Mouse (Mus musculus) lung, adult 2 months (tissue): ENCODE measurements at regions not wholly inside any gene's neighbourhood (a gene's known extent, or its start where the extent isn't known, plus 50 kb on each side); places are given as distances from the start of the nearest gene placed in this dataset.

Experiments used
- DNase-seq: peaks from one replicate; pipeline ENCODE4 v3.0.0; 2022
- H3K4me1 ChIP-seq: fragments of 200-500 bp; 2 replicates; pipeline ENCODE4 v1.6.1; 2011; ENCODE audit warnings: low read length; ENCODE audit not compliant: control insufficient read depth, insufficient read depth
- H3K4me3 ChIP-seq: fragments of 200-500 bp; replicated peaks from 2 replicates; pipeline ENCODE3; 2011; ENCODE audit warnings: low read depth, mild to moderate bottlenecking, control low read depth, low read length; ENCODE audit errors: extremely low read depth
- CTCF ChIP-seq: fragments of 200-500 bp; IDR thresholded peaks from 2 replicates; pipeline ENCODE4 v1.5.1; 2011; ENCODE audit warnings: mild to moderate bottlenecking, low read length, control low read depth; ENCODE audit not compliant: insufficient read depth
- POLR2A ChIP-seq: fragments of 200-500 bp; IDR thresholded peaks from 2 replicates; pipeline ENCODE4 v1.6.1; 2011; ENCODE audit warnings: low read depth, mild to moderate bottlenecking, control low read depth, low read length, borderline replicate concordance; ENCODE audit errors: extremely low read depth
- WGBS: fragments of 180-500 bp; shearing (Covaris S2); methylation state at CpG from one replicate; pipeline ENCODE4 v1.1.7; 2018; 5-methylcytosine and 5-hydroxymethylcytosine counted together

GRCm38 (mm10) chr19:56095873-56096272 is 191.1 kb upstream of the Habp2 start:
- TF ChIP-seq CTCF (no peak), POLR2A (no peak)
- Histone ChIP-seq H3K4me3 (no peak overlapping the region), H3K4me1 (no peaks in the 10 kb centered on the region)
- WGBS, result 40% methylated on average over 6 of the region's 6 CpGs
- DNase-seq, result no peak

GRCm38 (mm10) chr19:56099725-56100124 is 187.2 kb upstream of the Habp2 start:
- H3K4me3 ChIP-seq, result no peak overlapping the region
- whole genome bisulfite sequencing, result 79% methylated on average over 9 of the region's 9 CpGs
- no peaks in the 10 kb centered on the region for H3K4me1 ChIP-seq
- TF ChIP-seq CTCF, result no peak
- TF ChIP-seq POLR2A, result no peak
- DNase-seq, result no peak

GRCm38 (mm10) chr19:56100131-56100872 is 186.6 kb upstream of the Habp2 start:
- no peaks in the 10 kb centered on the region for H3K4me1 ChIP-seq
- no peak overlapping the region for H3K4me3 ChIP-seq
- DNase-seq, result no peak
- 80% methylated on average over 4 of the region's 4 CpGs for WGBS
- TF ChIP-seq CTCF (no peak), POLR2A (no peak)

GRCm38 (mm10) chr19:56102454-56103080 is 184.4 kb upstream of the Habp2 start:
- TF ChIP-seq POLR2A (no peak), CTCF (no peak)
- WGBS, result 54% methylated on average over 7 of the region's 7 CpGs
- no peak for DNase-seq

GRCm38 (mm10) chr19:56105073-56105451 is 181.9 kb upstream of the Habp2 start:
- no peak overlapping the region for H3K4me3 ChIP-seq
- no peak for TF ChIP-seq POLR2A
- TF ChIP-seq CTCF, result no peak
- H3K4me1 ChIP-seq, result no peaks in the 10 kb centered on the region
- WGBS, result 78% methylated on average over 4 of the region's 4 CpGs
- DNase-seq, result no peak

More at GRCm38 (mm10) chr19:56102454-56103080, 184.4 kb upstream of the Habp2 start:
- Histone ChIP-seq H3K4me1 (no peaks in the 10 kb centered on the region), H3K4me3 (no peak overlapping the region)

GRCm38 (mm10) chr19:56105452-56106091 is 181.4 kb upstream of the Habp2 start:
- H3K4me3 ChIP-seq, result no peak overlapping the region
- 77% methylated on average over 23 of the region's 23 CpGs for WGBS
- DNase-seq, result no peak
- TF ChIP-seq POLR2A, result no peak
- no peak for TF ChIP-seq CTCF
- no peaks in the 10 kb centered on the region for H3K4me1 ChIP-seq

- 87% methylated on average over 6 of the region's 6 CpGs for WGBS
Observed at GRCm38 (mm10) chr19:56108796-56109195, 178.1 kb upstream of the Habp2 start.

GRCm38 (mm10) chr19:56115552-56116284 is 171.2 kb upstream of the Habp2 start:
- TF ChIP-seq CTCF (no peak), POLR2A (no peak)
- DNase-seq, result no peak
- H3K4me1 ChIP-seq, result no peaks in the 10 kb centered on the region
- H3K4me3 ChIP-seq, result no peak overlapping the region
- WGBS, result 38% methylated on average over 15 of the region's 15 CpGs

More at GRCm38 (mm10) chr19:56108796-56109195, 178.1 kb upstream of the Habp2 start:
- no peak for TF ChIP-seq CTCF
- TF ChIP-seq POLR2A, result no peak
- Histone ChIP-seq H3K4me3 (no peak overlapping the region), H3K4me1 (no peaks in the 10 kb centered on the region)
- no peak for DNase-seq

GRCm38 (mm10) chr19:56116285-56116680 is 170.7 kb upstream of the Habp2 start:
- TF ChIP-seq CTCF, result no peak
- no peak for TF ChIP-seq POLR2A
- Histone ChIP-seq H3K4me3 (no peak overlapping the region), H3K4me1 (no peaks in the 10 kb centered on the region)
- 65% methylated on average over 7 of the region's 7 CpGs for WGBS
- no peak for DNase-seq
